Mouse (Mus musculus): ENCODE data around the gene Fignl2.
"Not testable (repeated sequence)": the region's sequence is repeated elsewhere in the genome, so short reads cannot be mapped to it uniquely, and the experiment has no call there.

The Fignl2 gene

DNA sequence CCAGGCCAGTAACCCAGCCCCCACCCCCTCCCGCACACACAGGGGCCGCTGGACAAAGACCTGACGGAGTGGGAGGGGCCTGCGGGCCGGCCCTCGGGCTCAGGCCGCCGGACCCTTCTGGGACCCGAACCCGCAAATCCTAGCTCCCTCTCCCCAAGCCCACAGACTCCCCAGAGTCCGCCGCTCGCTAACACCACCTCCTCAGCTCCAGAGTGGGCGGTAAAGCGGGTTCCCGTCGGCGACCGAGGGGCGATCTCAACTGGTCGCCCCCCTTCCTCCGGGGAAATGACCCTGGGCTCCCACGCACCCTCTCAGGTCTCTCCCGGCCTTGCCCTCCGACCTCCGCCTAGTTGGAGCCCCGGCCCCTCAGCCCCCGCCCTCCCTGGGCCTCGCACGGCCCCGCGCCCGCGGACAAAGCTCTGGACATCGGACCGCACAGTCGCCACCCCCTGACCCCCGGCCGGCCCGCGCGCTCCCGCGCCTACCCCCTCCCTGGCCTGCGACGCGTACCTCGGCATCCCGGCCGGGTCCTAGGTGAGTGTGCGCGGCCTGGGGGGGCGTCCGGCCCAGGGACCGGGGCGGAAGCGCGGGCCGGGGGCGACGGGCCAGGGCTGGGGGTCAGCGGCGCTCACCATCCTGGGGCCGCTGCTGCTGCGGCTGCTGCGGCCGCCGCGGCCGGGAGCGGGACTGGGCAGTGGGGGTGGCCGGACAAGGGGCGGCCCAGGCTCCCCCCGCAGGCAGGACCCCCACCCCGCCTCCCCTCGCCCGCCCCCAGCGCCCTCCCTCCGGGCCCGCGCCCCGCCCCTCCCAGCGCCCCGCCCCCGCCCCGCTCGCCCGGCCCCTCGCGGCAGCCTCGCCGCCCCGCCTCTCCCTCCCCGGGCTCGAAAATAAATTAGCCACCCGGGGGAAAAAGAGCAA lies at the start of gene Fignl2:
Gene Fignl2, minus strand, starts transcription at position 755 of the 918 bp plus-strand sequence.
- no peak for DNase-seq

DNA sequence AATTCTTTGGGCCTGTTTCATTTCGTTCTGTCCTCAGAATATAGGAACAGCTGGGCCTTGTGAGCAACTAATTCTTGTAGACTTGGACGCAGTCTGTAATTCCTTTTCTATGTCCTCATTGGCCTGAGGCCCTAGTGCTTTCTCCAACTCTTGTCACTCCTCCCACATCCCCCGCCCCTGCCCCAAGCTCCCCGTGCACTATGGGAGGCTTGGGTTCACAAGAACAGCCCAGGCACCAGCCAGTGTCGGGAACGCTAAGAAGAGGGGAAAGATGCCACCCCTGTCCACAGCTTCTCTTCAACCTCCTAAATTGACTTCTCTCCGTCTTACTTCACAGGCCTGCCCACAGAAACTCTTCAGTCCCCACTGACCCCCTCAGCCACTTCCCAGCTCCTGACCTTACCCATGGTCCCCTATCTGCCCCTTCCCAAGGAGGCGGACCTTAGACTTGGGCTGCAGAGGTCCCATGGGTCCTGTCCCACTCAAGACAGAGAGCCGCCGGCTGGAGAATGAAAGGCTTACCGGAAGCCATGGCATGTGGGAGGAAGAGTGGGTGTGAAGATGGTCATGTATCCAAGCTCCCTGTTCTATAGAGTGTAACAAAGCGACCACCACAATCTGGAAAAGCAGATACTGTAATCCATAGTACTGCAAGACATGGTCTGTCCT lies 48.6 kb upstream of the Fignl2 start:
- DNase-seq: no peak

GRCm38 (mm10) chr15:101125561-101125960 lies 47.2 kb upstream of the Fignl2 start:
- no peak for DNase-seq

- DNase-seq: no peak
Measured at GRCm38 (mm10) chr15:101123202-101123601, 44.8 kb upstream of the Fignl2 start.

GRCm38 (mm10) chr15:101122290-101122589 lies 43.9 kb upstream of the Fignl2 start:
- no peak for DNase-seq

- DNase-seq: no peak
Measured at GRCm38 (mm10) chr15:101121411-101122289, 43.3 kb upstream of the Fignl2 start.

- no peak for DNase-seq
Measured at GRCm38 (mm10) chr15:101118399-101119125, 40.2 kb upstream of the Fignl2 start.

- no peak for DNase-seq
Measured at GRCm38 (mm10) chr15:101115511-101116110, 37.2 kb upstream of the Fignl2 start, which contains the start of gene Ankrd33. TSS of gene Ankrd33 (plus strand) at chr15:101115755.

DNA sequence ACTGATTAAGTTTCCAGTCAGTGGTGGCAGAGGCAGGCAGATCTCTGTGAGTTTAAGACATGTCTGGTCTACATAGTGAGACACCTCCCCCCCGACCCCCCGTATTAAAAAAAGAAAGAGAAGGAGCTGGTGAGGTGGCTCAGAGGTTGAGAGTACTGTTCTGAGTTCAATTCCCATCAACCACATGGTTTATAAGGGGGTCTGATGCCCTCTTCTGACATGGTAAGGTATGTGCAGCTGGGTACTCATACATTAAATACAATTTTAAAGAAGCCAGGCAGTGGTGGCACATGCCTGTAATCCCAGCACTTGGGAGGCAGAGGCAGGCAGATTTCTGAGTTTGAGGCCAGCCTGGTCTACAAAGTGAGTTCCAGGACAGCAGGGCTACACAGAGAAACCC lies 35.4 kb upstream of the Fignl2 start:
- DNase-seq: not testable (repeated sequence)

DNA sequence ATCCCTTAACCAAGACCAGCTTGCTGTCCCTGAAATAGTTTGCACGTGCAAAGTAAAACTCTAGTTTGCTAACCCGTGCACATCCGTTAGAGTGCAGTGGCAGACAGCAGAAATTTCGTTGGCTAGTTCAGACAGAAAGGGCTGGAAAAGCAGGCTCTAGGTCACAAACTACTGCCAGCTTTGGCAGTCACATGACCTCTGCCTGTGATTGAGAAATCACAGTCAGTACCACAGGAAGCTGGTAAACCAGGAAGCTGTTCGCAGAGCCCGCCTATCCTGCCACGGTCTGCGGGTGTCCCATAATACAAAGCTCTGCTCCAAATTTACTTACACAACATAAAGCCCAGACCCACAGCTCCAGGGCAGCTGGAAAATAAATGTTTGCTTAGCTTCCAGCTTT lies 34.8 kb upstream of the Fignl2 start:
- no peak for DNase-seq

DNA sequence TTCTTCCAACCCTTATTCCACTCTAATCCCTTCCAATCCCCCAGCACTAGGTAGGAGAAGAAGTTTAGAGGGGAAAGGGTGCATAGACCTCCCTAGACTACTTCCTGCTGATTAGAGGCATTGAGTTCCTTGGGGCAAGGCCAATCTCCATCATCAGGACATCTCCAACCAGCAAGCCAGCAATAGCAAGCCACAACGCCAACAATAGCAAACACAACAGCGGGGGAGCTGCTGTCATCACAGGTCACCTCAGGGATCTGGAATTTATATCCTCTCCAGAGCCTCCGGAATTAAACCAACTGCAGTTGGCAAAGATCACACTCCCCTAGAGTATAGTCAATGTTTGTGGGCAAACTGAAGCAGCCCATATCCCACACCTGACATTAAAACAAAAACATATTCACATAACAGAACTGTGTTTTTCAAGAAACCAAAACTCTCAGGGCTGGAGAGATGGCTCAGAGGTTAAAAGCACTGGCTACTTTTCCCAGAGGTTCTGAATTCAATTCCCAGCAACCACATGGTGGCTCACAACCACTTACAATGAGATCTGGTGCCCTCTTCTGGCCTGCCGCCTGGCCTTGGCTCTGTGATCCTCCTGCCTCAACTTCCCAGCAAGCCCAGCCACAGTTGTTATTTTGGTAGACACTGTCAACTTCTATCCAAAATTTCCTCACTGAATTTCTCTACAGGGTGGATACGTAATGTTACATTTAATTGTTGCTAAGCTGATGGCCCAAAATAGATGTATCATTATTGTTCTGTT lies 29.7 kb upstream of the Fignl2 start:
- DNase-seq: no peak

DNA sequence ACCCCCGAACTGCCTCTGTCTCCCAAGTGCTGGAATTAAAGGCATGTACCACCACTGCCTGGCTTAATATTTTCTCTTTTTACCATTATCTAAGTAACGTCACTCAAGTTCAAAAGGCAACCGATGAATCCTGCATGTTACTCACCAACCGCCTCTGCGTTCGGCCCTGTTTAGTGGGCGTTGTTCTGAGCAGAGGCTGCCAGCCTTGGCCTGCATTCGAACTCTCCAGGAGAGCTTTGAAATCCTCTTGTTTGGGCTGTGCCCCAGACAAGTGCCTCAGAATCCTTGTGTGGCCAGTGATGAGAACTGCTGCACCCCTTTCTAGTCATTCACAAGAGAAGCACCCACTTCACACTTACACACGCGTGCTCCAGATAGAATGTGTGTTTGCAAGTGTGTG lies 27.6 kb upstream of the Fignl2 start:
- no peak for DNase-seq

DNA sequence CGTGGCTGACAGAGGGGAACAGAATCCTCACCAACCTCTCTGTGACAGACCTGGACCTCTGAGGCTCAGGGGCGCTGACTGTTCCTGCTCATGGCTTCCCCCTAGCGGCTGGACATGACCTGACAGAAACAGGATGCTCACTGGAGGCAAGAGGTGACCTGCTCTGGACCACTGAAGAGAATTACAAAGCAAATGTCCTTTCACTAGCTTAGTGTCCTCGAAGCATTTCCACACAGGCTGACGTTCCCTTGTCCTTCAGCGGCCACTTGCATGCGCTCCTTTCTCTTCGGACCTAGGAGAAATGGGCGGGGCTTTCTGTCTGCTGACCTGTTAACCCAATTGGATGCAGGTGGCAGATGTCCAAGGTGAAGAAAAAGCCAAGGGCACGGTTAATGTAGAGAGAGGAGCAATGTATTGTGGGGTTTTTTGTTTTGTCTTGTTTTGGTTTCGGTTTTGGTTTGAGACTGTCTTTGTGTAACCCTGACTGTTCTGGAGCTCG lies 27.2 kb upstream of the Fignl2 start:
- DNase-seq: peak; percentile 62

- no peak for DNase-seq
Measured at GRCm38 (mm10) chr15:101103605-101104304, 25.4 kb upstream of the Fignl2 start.

DNA sequence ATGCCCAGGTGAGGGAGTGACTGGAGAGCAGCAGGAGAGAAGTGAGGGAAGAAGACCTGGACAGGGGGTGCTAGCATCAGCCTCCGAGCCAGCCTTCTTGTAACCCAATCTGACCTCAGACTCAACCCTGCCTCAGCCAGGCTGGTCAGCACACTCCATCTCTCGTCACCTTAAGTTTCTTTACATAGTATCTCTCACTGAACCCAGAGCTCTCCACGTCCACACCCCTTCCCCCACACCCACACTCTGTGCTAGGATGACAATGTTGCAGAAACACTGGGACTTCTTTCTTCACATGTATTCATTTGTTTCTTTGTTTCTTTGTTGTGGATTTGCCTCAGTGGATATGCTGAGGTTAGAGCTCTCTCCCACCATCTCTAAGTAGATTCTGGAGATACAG lies 22.6 kb upstream of the Fignl2 start:
- no peak for DNase-seq

DNA sequence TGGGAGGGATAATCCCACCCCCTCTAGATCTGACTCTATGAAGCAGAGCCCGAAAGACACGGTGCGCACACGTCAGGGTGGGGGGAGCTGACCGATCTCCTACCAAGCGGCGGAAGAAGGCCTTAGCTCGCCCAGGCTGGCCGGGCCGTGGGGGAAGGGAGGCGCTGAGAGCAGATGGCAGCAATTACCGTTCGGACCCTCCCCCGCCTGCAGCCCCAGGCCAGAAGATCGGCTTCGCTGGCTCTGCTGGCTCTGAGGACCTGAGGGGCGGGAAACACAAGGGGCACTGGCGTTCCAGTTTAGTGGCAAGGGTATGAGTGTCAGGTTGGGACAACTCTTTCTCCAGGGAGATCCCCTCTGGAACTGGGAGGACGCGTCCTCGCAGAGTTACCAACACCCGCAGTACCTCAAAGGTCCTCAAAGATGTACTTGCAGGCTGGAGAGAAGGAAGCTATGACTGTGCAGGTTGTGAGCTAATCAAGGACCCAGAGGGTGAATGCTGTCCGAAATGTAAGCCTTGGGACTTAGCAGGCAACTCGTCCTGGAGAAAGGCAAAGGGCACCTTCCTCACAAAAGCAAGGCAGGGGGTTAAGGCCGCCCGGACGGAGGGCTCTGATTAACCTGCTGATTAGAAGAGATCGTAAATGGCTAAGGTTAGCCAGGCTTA lies 19.8 kb upstream of the Fignl2 start:
- no peak for DNase-seq

GRCm38 (mm10) chr15:101095392-101095791 lies 17.0 kb upstream of the Fignl2 start:
- DNase-seq: no peak

- no peak for DNase-seq
Measured at GRCm38 (mm10) chr15:101094979-101095378, 16.6 kb upstream of the Fignl2 start.

DNA sequence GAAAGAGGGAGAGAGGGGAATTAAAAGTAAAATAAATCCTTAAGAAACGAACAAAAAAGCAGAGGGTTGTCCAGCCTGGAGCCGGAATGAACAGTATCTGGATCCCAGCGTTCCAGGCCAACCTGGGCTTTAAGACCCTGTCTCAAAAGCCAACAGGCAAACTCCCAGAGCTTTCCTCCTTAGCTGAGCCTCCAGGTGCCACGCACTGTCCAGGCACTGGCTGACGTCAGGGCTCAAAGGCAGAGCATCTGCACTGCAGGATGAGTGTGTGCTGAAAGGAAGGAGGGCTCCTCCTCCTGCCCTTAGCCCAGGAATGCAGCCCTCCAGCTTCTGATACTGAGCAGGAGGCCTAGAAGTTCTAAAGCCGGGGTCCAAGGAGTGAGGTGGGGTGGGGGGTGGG lies 15.6 kb upstream of the Fignl2 start:
- no peak for DNase-seq

Data from cerebellum, adult 11 months (tissue).